Mouse (Mus musculus) layer of hippocampus, adult 6 months (tissue): ENCODE measurements around the gene Sh3glb2. TPM values are rescaled to one million over a fixed set of nuclear protein-coding genes. Genes with fewer than 3 reads are reported as not detected.

ENCODE experiments used
- long read RNA-seq, 2 experiments: library from polyadenylated mRNA; unstranded; transcript quantifications; one replicate each; pipeline ENCODE4 v2.0.0; 2019 to 2020
- microRNA-seq: library from miRNA; unstranded; fragments of <30 nt; microRNA quantifications from one replicate; pipeline ENCODE4 v1.2.0, GENCODE M21; 2020
- polyA plus RNA-seq: library from polyadenylated mRNA; unstranded; fragments of <200 nt; fragmentation: Nextera tagmentation; gene quantifications from 2 replicates; pipeline ENCODE4 v1.2.3, GENCODE M21; 2021

Sh3glb2 gene
- polyA plus RNA-seq: 199 and 210 TPM in 2 replicates
- long read RNA-seq, experiment 1, transcript Sh3glb2-201 (11 exons, 1,810 nt): major isoform, 15 of 334 reads
- long read RNA-seq, experiment 1, partial matches to known transcripts: 18 of 334 reads
- long read RNA-seq, experiment 1, other reads (novel, unspliced or antisense): 299 of 334 reads
- long read RNA-seq, experiment 2, transcript Sh3glb2-201 (11 exons, 1,810 nt): major isoform, 42 of 1,179 reads
- long read RNA-seq, experiment 2, transcript Sh3glb2-203 (10 exons, 1,694 nt): minor isoform, 6 of 1,179 reads
- long read RNA-seq, experiment 2, partial matches to known transcripts: 32 of 1,179 reads
- long read RNA-seq, experiment 2, other reads (novel, unspliced or antisense): 1,099 of 1,179 reads

DNA sequence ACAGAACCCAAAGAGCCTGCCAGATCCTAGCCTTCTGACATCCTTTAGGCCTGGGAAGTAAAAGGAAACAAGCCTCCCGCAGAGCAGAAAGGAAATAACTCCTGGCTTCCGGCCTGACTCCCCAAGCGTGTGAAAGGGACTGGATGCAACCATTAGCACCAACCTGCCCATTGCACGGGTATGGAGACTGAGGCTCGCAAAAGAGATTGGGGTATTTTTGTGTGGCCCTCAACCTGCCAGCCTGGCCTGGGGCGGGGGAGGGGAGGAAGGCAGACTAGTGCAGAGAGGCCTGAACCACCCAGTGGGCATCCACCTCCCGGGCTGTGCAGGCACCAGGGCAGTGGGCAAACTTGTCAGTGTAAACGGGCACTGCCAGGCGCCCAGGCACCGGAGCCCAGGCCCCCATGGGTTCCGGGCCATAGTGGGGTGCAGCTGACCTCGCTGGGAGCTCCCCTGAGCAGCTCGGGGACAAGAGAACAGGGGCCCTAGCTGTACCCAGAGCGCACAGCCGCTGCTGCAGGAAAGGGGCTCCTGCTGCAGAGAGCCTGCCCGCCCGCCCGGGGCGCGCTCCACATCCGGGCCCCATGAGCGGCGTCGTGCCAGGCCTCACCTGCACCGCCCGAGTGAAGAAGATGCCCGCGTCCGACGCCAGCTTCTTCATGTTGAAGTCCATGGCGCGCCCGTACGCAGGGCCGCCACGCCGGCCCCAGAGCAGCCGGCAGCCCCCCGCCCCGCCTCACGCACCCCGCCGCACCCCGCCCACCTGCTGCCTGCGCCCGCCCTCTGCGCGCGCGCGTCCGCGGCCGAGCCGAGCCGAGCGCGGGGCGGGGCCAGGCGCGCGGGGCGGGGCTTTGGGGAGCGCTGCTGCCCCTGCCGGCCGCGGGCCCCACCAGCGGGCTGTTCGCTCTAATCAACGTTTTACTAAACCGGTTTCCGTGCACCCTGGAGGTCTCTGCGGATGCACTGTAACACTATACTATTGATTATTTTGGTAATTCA lies at the start of gene Sh3glb2:
Gene Sh3glb2 (minus strand): TSS at position 805 of the 999 bp plus-strand sequence.

DNA sequence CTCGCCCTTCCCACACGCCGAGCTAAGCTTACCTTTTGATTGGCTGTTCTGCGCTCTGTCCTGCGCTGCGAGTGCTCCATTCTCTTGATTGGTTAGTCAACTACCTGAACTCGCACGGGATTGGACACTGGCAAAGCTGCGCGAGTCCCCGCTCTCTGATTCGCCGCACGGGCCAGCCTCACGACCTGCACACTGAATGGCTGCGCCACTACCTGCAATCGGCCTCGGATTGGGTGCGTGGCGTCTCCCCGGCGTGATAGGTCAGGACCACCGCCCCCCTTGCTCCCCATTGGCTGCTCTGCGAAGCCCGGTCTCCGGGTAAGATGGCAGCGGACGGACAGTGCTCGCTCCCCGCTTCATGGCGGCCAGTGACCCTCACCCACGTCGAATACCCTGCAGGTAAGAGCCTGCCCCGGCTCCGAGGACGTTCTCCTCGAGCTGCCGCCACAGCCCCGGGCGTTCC lies 33.0 kb upstream of the Sh3glb2 start, which contains the start of gene Dolpp1:
Gene Dolpp1 (plus strand): TSS at position 141 of the 463 bp plus-strand sequence.

DNA sequence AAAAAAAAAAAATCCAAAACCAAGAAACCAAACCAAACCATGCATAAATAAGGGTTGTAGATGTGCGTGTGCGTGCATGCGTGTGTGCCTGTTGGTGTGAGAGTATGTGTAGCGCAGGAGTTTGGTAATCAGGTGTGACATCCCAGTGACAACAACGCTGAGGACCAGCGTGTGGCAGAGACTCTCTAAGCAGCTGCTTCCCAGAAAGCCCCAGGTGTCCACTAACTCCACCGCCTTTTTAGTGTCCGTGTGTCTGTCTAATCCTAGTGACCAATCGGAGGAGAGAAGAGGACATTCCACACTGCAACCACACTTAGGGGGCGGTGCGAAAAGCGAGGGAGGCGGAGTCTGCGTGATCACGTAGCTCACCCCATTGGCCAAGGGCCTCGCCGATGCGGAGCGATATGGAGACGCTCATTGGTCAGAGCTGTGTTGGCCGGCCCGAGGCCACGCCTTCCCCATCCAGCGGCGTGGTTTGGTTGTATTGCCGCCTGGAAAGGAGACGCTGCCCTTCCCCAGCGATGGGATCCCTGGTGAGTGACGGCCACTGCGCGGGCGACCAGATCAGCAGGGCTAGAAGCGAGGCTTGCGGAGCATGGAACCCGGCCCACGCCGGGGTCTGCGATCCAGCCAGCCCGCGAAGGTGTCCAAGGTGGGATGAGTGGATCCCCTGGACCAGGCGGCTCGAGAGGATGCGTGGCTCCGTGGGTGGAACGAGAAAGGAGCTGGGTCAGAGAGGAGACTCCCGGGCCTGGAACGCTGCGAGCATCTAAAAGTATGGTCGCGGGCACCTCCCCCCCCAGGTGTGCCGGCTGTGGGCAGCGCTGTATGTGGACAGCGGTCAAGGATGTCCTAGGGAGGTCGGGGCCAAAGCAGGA lies 4.9 kb upstream of the Sh3glb2 start, which contains the start of gene Miga2:
Gene Miga2 (plus strand): TSS at position 461 of the 878 bp plus-strand sequence.

Small RNAs within 50 kb of the gene (microRNA-seq; reads per million reads assigned to microRNA genes)
- gene Gm47292: not detected

Other genes with a start within 250 kb of the Sh3glb2 start
- 13.4 and 14.0 TPM in 2 replicates for gene Zer1, start 234.8 kb downstream of the Sh3glb2 start, polyA plus RNA-seq
- 19.4 and 23.7 TPM in 2 replicates for gene Tbc1d13, start 225.6 kb downstream of the Sh3glb2 start, polyA plus RNA-seq
- gene Endog, start 187.8 kb downstream of the Sh3glb2 start, polyA plus RNA-seq: 28.5 and 35.1 TPM in 2 replicates
- 29.8 and 30.8 TPM in 2 replicates for gene Spout1, start 180.9 kb downstream of the Sh3glb2 start, polyA plus RNA-seq
- 8.4 and 9.9 TPM in 2 replicates for gene Kyat1, start 153.5 kb downstream of the Sh3glb2 start, polyA plus RNA-seq
- gene Lrrc8a, start 121.6 kb downstream of the Sh3glb2 start, polyA plus RNA-seq: 31.1 and 48.4 TPM in 2 replicates
- gene Gm28035, start 118.8 kb downstream of the Sh3glb2 start, polyA plus RNA-seq: 0.04 TPM in 1 of 2 replicates, not detected in the other
- 16.4 and 17.1 TPM in 2 replicates for gene Phyhd1, start 93.1 kb downstream of the Sh3glb2 start, polyA plus RNA-seq
- gene Gm28038, start 78.3 kb downstream of the Sh3glb2 start, polyA plus RNA-seq: not detected in 2 replicates
- 29.1 and 29.6 TPM in 2 replicates for gene Dolk, start 73.0 kb downstream of the Sh3glb2 start, polyA plus RNA-seq
- gene Nup188, start 72.9 kb downstream of the Sh3glb2 start, polyA plus RNA-seq: 7.1 and 10.8 TPM in 2 replicates
- 19.1 and 21.3 TPM in 2 replicates for gene Miga2, start 4.9 kb upstream of the Sh3glb2 start, polyA plus RNA-seq
- 15.4 and 15.9 TPM in 2 replicates for gene Dolpp1, start 32.9 kb upstream of the Sh3glb2 start, polyA plus RNA-seq
- 28.3 and 28.4 TPM in 2 replicates for gene Crat, start 56.5 kb upstream of the Sh3glb2 start, polyA plus RNA-seq
- 139 and 193 TPM in 2 replicates for gene Ptpa, start 56.7 kb upstream of the Sh3glb2 start, polyA plus RNA-seq
- 2.9 and 4.1 TPM in 2 replicates for gene Ier5l, start 114.9 kb upstream of the Sh3glb2 start, polyA plus RNA-seq
- gene Cstad, start 235.7 kb upstream of the Sh3glb2 start, polyA plus RNA-seq: 7.0 and 9.1 TPM in 2 replicates